ENCODE assay signal across 21 mouse cellular contexts in the genomic region with DNA sequence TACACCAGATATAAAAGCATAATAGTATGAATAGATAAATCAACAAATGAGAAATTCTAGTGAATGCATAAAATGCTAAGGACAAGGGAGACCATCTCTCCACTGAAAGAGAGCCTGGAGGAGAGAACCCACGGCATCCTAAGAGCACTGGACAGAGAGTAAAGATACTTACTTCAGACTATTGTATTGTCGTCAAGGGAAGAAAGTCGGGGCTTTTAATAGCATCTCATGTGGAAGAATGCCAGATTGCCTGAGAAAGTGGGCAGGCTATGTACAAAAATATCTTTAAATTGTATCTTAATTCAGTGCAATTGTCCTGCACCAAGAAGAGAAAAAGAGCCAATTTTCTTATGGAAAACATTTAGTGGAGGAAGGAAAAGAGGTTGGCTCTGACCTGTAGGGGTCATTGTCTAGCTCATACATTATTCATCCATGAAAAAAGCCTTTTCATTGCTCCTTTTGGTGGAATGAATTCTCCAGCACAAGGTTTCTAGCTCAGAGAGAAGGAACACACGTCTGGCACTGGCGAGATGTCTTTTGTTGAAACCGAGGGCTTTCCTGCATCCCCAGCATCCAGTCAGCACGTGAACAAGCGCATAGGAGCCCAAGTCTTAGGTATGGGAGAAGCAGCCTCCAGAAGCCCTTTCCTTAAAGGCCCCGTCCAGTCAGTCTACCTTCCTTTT. TPM values are rescaled to one million over a fixed set of nuclear protein-coding genes. Genes with fewer than 3 reads are reported as not detected.
A peak's percentile ranks its signal among the peaks of the same experiment; 100 is the strongest.
DNase-seq lines count a peak whose midpoint lies in the region; ATAC-seq lines count a peak whose summit lies in the region.
"Had no signal": no experiment of that assay in that cellular context is flagged by ENCODE, and none has a peak within 500 bp of the region (broad histone marks: within the 10 kb centered on the region; RNA-seq: fewer than 3 reads in every experiment).

No protein-coding gene starts in this region.

- no peak overlapping the region for H3K4me2 ChIP-seq in hindbrain, embryonic 14.5 days (replicated peaks)
- H3K4me2 ChIP-seq in hindbrain, embryonic 12.5 days (replicated peaks): no peak overlapping the region
- no peak overlapping the region for H3K4me2 ChIP-seq in forebrain, embryonic 11.5 days (ENCODE audit: low read depth, low read length, severe bottlenecking)
- H3K4me2 ChIP-seq in neural tube, embryonic 15.5 days: no peak overlapping the region
- no peak overlapping the region for H3K4me2 ChIP-seq in kidney, embryonic 15.5 days
- H3K4me2 ChIP-seq: heart, embryonic 13.5 days; intestine, embryonic 15.5 days; limb, embryonic 13.5 days; stomach, embryonic 15.5 days had no signal

- no peaks in the 10 kb centered on the region for H3K36me3 ChIP-seq in hindbrain, embryonic 14.5 days (replicated peaks; ENCODE audit: control insufficient read depth, insufficient read depth)
- H3K36me3 ChIP-seq in hindbrain, embryonic 12.5 days: no peaks in the 10 kb centered on the region
- no peaks in the 10 kb centered on the region for H3K36me3 ChIP-seq in forebrain, embryonic 11.5 days (ENCODE audit: control insufficient read depth, insufficient read depth, low read length)
- no peaks in the 10 kb centered on the region for H3K36me3 ChIP-seq in midbrain, embryonic 10.5 days
- H3K36me3 ChIP-seq in neural tube, embryonic 15.5 days: no peaks in the 10 kb centered on the region
- no peaks in the 10 kb centered on the region for H3K36me3 ChIP-seq in kidney, embryonic 15.5 days
- H3K36me3 ChIP-seq: heart, embryonic 13.5 days; intestine, embryonic 15.5 days; limb, embryonic 13.5 days; stomach, embryonic 15.5 days had no signal

- no peak for DNase-seq in hindbrain, embryonic 14.5 days (ENCODE audit: low spot score)
- DNase-seq in forebrain, embryonic 11.5 days (ENCODE audit: low spot score): no peak
- peak; percentile 37 for DNase-seq in midbrain, embryonic 10.5 days (ENCODE audit: low spot score)
- no peak for DNase-seq in urinary bladder, postnatal 4 days (ENCODE audit: low spot score in 2 of 2)
- no peak for DNase-seq in lung, postnatal 14 days
- DNase-seq: cerebellum, postnatal 10 days; heart, postnatal 36 days; right cerebral cortex, adult 18-20 months; spleen, adult 18-20 months had no signal

- H3K27ac ChIP-seq in hindbrain, embryonic 14.5 days: 0 out of 2 replicates have a peak overlapping the region, but pooled peaks have one; percentile 27
- no peak overlapping the region for H3K27ac ChIP-seq in hindbrain, embryonic 12.5 days
- peak overlapping the region; percentile 59; the same call in 1 of the 2 replicates for H3K27ac ChIP-seq in forebrain, embryonic 11.5 days (ENCODE audit: low read depth, low read length)
- peak overlapping the region; percentile 74 for H3K27ac ChIP-seq in midbrain, embryonic 10.5 days (replicated peaks)
- H3K27ac ChIP-seq in neural tube, embryonic 15.5 days (replicated peaks): no peak overlapping the region
- no peak overlapping the region for H3K27ac ChIP-seq in kidney, embryonic 15.5 days
- H3K27ac ChIP-seq: heart, embryonic 13.5 days; intestine, embryonic 15.5 days; kidney, postnatal 0 days; limb, embryonic 13.5 days; liver, embryonic 14.5 days; stomach, embryonic 15.5 days had no signal

- H3K9ac ChIP-seq in hindbrain, embryonic 14.5 days: no peak overlapping the region
- H3K9ac ChIP-seq in hindbrain, embryonic 12.5 days: no peak overlapping the region
- no peak overlapping the region for H3K9ac ChIP-seq in forebrain, embryonic 11.5 days (ENCODE audit: low read length)
- no peak overlapping the region for H3K9ac ChIP-seq in neural tube, embryonic 15.5 days (replicated peaks)
- no peak overlapping the region for H3K9ac ChIP-seq in kidney, embryonic 15.5 days
- H3K9ac ChIP-seq: heart, embryonic 13.5 days; intestine, embryonic 15.5 days; limb, embryonic 13.5 days; liver, embryonic 14.5 days; stomach, embryonic 15.5 days had no signal

- H3K4me1 ChIP-seq in hindbrain, embryonic 14.5 days (replicated peaks; ENCODE audit: control insufficient read depth, insufficient read depth, low read length): 0 out of 2 replicates have a peak, but pooled peaks cover 6% of the 10 kb centered on the region
- peaks cover 7% of the 10 kb centered on the region; the same call in 1 of the 2 replicates for H3K4me1 ChIP-seq in hindbrain, embryonic 12.5 days
- H3K4me1 ChIP-seq in forebrain, embryonic 11.5 days (replicated peaks; ENCODE audit: control insufficient read depth, insufficient read depth, low read length): peaks cover 6% of the 10 kb centered on the region
- peaks cover 15% of the 10 kb centered on the region for H3K4me1 ChIP-seq in midbrain, embryonic 10.5 days
- no peaks in the 10 kb centered on the region for H3K4me1 ChIP-seq in neural tube, embryonic 15.5 days
- no peaks in the 10 kb centered on the region for H3K4me1 ChIP-seq in kidney, embryonic 15.5 days
- H3K4me1 ChIP-seq: heart, embryonic 13.5 days; intestine, embryonic 15.5 days; stomach, embryonic 15.5 days had no signal

- H3K27me3 ChIP-seq in hindbrain, embryonic 14.5 days (ENCODE audit: control insufficient read depth, insufficient read depth, low read length): no peaks in the 10 kb centered on the region
- H3K27me3 ChIP-seq in hindbrain, embryonic 12.5 days: no peaks in the 10 kb centered on the region
- H3K27me3 ChIP-seq in forebrain, embryonic 11.5 days (ENCODE audit: control insufficient read depth, insufficient read depth, low read length): no peaks in the 10 kb centered on the region
- no peaks in the 10 kb centered on the region; the same call in 1 of the 2 replicates for H3K27me3 ChIP-seq in midbrain, embryonic 10.5 days (ENCODE audit: low read depth, poor library complexity, severe bottlenecking)
- no peaks in the 10 kb centered on the region for H3K27me3 ChIP-seq in neural tube, embryonic 15.5 days (replicated peaks)
- no peaks in the 10 kb centered on the region for H3K27me3 ChIP-seq in kidney, embryonic 15.5 days
- H3K27me3 ChIP-seq: heart, embryonic 13.5 days; intestine, embryonic 15.5 days; limb, embryonic 13.5 days; stomach, embryonic 15.5 days had no signal

- ATAC-seq in hindbrain, embryonic 14.5 days (ENCODE audit: low FRiP score): no peak
- no peak for ATAC-seq in hindbrain, embryonic 12.5 days (ENCODE audit: low FRiP score)
- ATAC-seq in forebrain, embryonic 11.5 days (replicated peaks; ENCODE audit: low FRiP score): peak; percentile 72
- 0 out of 2 replicates have a peak, but pooled peaks have one; percentile 14 for ATAC-seq in neural tube, embryonic 15.5 days (ENCODE audit: low FRiP score)
- ATAC-seq in kidney, embryonic 15.5 days (replicated peaks; ENCODE audit: low FRiP score): no peak
- ATAC-seq: activated CD4-positive, CD25-positive, alpha-beta regulatory T cell, adult 4 months; intestine, embryonic 15.5 days had no signal

- no peaks in the 10 kb centered on the region for H3K9me3 ChIP-seq in hindbrain, embryonic 14.5 days (ENCODE audit: control insufficient read depth, low read length)
- no peaks in the 10 kb centered on the region for H3K9me3 ChIP-seq in hindbrain, embryonic 12.5 days (replicated peaks)
- no peaks in the 10 kb centered on the region for H3K9me3 ChIP-seq in forebrain, embryonic 11.5 days (ENCODE audit: control insufficient read depth, low read length)
- no peaks in the 10 kb centered on the region for H3K9me3 ChIP-seq in midbrain, embryonic 10.5 days (replicated peaks)
- H3K9me3 ChIP-seq in neural tube, embryonic 15.5 days (replicated peaks): no peaks in the 10 kb centered on the region
- H3K9me3 ChIP-seq in kidney, embryonic 15.5 days (replicated peaks): no peaks in the 10 kb centered on the region
- H3K9me3 ChIP-seq: heart, embryonic 13.5 days; intestine, embryonic 15.5 days; limb, embryonic 13.5 days; stomach, embryonic 15.5 days had no signal

- WGBS in hindbrain, embryonic 14.5 days: 19% methylated on average over 9 of the region's 9 CpGs
- 24% methylated on average over 9 of the region's 9 CpGs for WGBS in hindbrain, embryonic 12.5 days
- 19% methylated on average over 9 of the region's 9 CpGs for WGBS in forebrain, embryonic 11.5 days
- 25% methylated on average over 9 of the region's 9 CpGs for WGBS in midbrain, embryonic 10.5 days
- 23% methylated on average over 9 of the region's 9 CpGs for WGBS in neural tube, embryonic 15.5 days
- 63% methylated on average over 9 of the region's 9 CpGs for WGBS in kidney, embryonic 15.5 days

- H3K4me3 ChIP-seq in hindbrain, embryonic 14.5 days (replicated peaks; ENCODE audit: low read length): no peak overlapping the region
- no peak overlapping the region for H3K4me3 ChIP-seq in hindbrain, embryonic 12.5 days
- no peak overlapping the region for H3K4me3 ChIP-seq in forebrain, embryonic 11.5 days (ENCODE audit: low read depth, low read length)
- no peak overlapping the region for H3K4me3 ChIP-seq in midbrain, embryonic 10.5 days
- H3K4me3 ChIP-seq in neural tube, embryonic 15.5 days (replicated peaks): no peak overlapping the region
- H3K4me3 ChIP-seq in kidney, embryonic 15.5 days (replicated peaks): no peak overlapping the region
- H3K4me3 ChIP-seq: erythroblast, embryonic 14.5 days; heart, embryonic 13.5 days; intestine, embryonic 15.5 days; limb, embryonic 13.5 days; myocyte; stomach, embryonic 15.5 days had no signal

RNA-seq across cellular contexts. Expression of a gene that starts 15.4 kb away (rescaled TPM):
- polyA plus RNA-seq in hindbrain, embryonic 14.5 days (2014; fragmentation: Nextera tagmentation; extraction: Ambion mirVana): 10.8 and 13.3 TPM in 2 replicates
- polyA plus RNA-seq in hindbrain, embryonic 12.5 days (2016; fragmentation: Nextera tagmentation; extraction: Ambion mirVana): 35.0 and 36.0 TPM in 2 replicates
- 35.0 and 36.4 TPM in 2 replicates for polyA plus RNA-seq in forebrain, embryonic 11.5 days (2014; fragmentation: Nextera tagmentation; extraction: Ambion mirVana)
- polyA plus RNA-seq in midbrain, embryonic 10.5 days (2016; fragmentation: Nextera tagmentation; extraction: Ambion mirVana): 11.2 and 16.0 TPM in 2 replicates
- polyA plus RNA-seq in neural tube, embryonic 15.5 days (2015; fragmentation: Nextera tagmentation; extraction: Ambion mirVana): 9.2 and 10.3 TPM in 2 replicates
- 38.2 and 41.6 TPM in 2 replicates for polyA plus RNA-seq in kidney, embryonic 15.5 days (2015; fragmentation: Nextera tagmentation; extraction: Ambion mirVana)
- polyA plus RNA-seq: activated CD4-positive, CD25-positive, alpha-beta regulatory T cell, adult 4 months had no signal

Comparison
In these comparisons a context has a peak if more than half of its experiments do, and no peak if none do; other contexts are left out.
1. H3K27ac ChIP-seq: peak in hindbrain, embryonic 14.5 days (single experiment), forebrain, embryonic 11.5 days (single experiment) and midbrain, embryonic 10.5 days (single experiment); none in hindbrain, embryonic 12.5 days (single experiment), neural tube, embryonic 15.5 days (single experiment) and kidney, embryonic 15.5 days (single experiment).
2. ATAC-seq: peak in forebrain, embryonic 11.5 days (single experiment) and neural tube, embryonic 15.5 days (single experiment); none in hindbrain, embryonic 14.5 days (single experiment), hindbrain, embryonic 12.5 days (single experiment) and kidney, embryonic 15.5 days (single experiment).